Mouse (Mus musculus): ENCODE measurements around the gene Hsd17b13. TPM values are rescaled to one million over a fixed set of nuclear protein-coding genes. Genes with fewer than 3 reads are reported as not detected.

Gene Hsd17b13
- polyA plus RNA-seq, 1 experiment from 2014 or later, result not detected

GRCm38 (mm10) chr5:103992831-103993230, 15.6 kb upstream of the Hsd17b13 start:
- CTCF ChIA-PET, result interaction anchor here (1.0 to 1.5 kb wide), 3 partner anchors 47 to 226 kb away, joined by 3 to 7 read pairs (median 4); no protein-coding TSS in a partner anchor
- in situ Hi-C loops (cut with MboI; ENCODE audit: low pct_unique_long_range_greater_than_20kb), result no loop called here
- no peak for ATAC-seq

GRCm38 (mm10) chr5:103980705-103981560, 3.7 kb upstream of the Hsd17b13 start:
- POLR2A ChIA-PET, result interaction anchor here (0.7 kb wide), 1 partner anchor 49 kb away, joined by 3 read pairs; no protein-coding TSS in a partner anchor
- in situ Hi-C loops (cut with MboI; ENCODE audit: low pct_unique_long_range_greater_than_20kb), result no loop called here
- H3K27me3 ChIP-seq, result peaks cover 4% of the 10 kb centered on the region
- TF ChIP-seq CTCF (IDR thresholded peaks at IDR 0.05), result no peak
- ATAC-seq (peak; percentile 71), DNase-seq (ENCODE audit: low read depth, low spot score) (no peak)
- CTCF ChIA-PET, result interaction anchor here (0.9 to 1.2 kb wide), 3 partner anchors 14 to 47 kb away, joined by 3 to 5 read pairs (median 4); no protein-coding TSS in a partner anchor

More at GRCm38 (mm10) chr5:103992831-103993230, 15.6 kb upstream of the Hsd17b13 start:
- POLR2A ChIA-PET, result interaction anchor here (1.2 kb wide), 1 partner anchor 19 kb away, joined by 3 read pairs; no protein-coding TSS in a partner anchor
- DNase-seq (ENCODE audit: low read depth, low spot score), result no peak
- TF ChIP-seq CTCF (IDR thresholded peaks at IDR 0.05), result no peak
- H3K27me3 ChIP-seq, result no peaks in the 10 kb centered on the region

- DNase-seq (ENCODE audit: low read depth, low spot score), result no peak
- ChIA-PET POLR2A (no interaction called here), CTCF (interaction anchor here (1.2 to 1.4 kb wide), 2 partner anchors 14 to 17 kb away, joined by 3 to 4 read pairs; no protein-coding TSS in a partner anchor)
- ATAC-seq, result no peak
- H3K27me3 ChIP-seq, result peaks cover 4% of the 10 kb centered on the region
- no peak for TF ChIP-seq CTCF (IDR thresholded peaks at IDR 0.05)
- in situ Hi-C loops (cut with MboI; ENCODE audit: low pct_unique_long_range_greater_than_20kb), result no loop called here
Observed at GRCm38 (mm10) chr5:103977907-103978570, 829 bp upstream of the Hsd17b13 start.

DNA sequence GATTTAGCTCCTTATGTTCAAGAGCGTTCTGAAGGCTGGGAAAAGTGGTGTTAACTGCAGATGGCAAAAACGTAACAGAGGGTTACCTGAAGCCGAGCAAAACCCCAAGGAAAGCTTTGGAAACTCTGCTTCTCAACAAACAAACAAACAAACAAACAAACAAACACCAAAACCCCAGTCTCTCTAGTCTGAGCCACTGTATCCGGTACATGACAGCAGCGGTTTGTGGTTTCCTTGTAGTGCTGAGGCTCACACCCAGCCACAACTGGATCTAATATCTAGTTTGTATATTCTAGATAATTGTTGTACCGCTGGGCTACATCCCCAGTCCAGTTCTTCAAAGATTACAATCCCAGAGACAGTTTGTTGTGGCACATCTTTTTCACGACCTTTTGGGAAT, 1.5 kb downstream of the Hsd17b13 start:
- no peak for TF ChIP-seq CTCF (IDR thresholded peaks at IDR 0.05)
- ChIA-PET POLR2A (interaction anchor here (0.6 kb wide), 1 partner anchor 116 kb away, joined by 3 read pairs; no protein-coding TSS in a partner anchor), CTCF (interaction anchor here (0.6 kb wide), 1 partner anchor 46 kb away, joined by 3 read pairs; no protein-coding TSS in a partner anchor)
- DNase-seq (ENCODE audit: low read depth, low spot score), result no peak
- in situ Hi-C loops (cut with MboI; ENCODE audit: low pct_unique_long_range_greater_than_20kb), result no loop called here
- ATAC-seq, result no peak
- peaks cover 4% of the 10 kb centered on the region for H3K27me3 ChIP-seq

- no peak for DNase-seq (ENCODE audit: low read depth, low spot score)
- in situ Hi-C loops (cut with MboI; ENCODE audit: low pct_unique_long_range_greater_than_20kb), result no loop called here
- POLR2A ChIA-PET, result interaction anchor here (0.5 kb wide), 1 partner anchor 76 kb away, joined by 3 read pairs; no protein-coding TSS in a partner anchor
- H3K27me3 ChIP-seq, result peaks cover 19% of the 10 kb centered on the region
- TF ChIP-seq CTCF (IDR thresholded peaks at IDR 0.05), result no peak
- CTCF ChIA-PET, result no interaction called here
- no peak for ATAC-seq
Observed at GRCm38 (mm10) chr5:103972801-103973200, 4.4 kb downstream of the Hsd17b13 start.

DNA sequence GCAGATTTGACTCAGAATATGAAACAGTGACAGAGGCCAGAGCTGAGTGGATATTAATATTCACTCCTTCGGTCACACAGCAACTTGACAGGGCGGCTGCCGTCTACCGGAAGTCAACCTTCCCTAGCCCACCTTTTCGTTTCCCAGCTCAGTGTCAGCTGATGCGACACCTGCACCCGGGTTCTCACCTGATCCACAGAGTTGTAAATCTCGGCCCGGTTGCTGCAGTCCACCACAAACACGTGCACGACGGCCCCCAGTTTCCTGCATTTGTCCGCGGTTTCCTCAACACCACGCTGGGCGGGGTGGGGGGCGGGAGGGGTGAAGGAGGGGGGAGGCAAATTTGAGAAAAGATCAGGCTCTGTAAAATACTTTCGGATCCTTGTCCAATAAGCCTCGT, 4.8 kb downstream of the Hsd17b13 start:
- no peak for DNase-seq (ENCODE audit: low read depth, low spot score)
- POLR2A ChIA-PET, result interaction anchor here (0.5 kb wide), 1 partner anchor 76 kb away, joined by 3 read pairs; no protein-coding TSS in a partner anchor

GRCm38 (mm10) chr5:103971051-103971450, 6.2 kb downstream of the Hsd17b13 start:
- in situ Hi-C loops (cut with MboI; ENCODE audit: low pct_unique_long_range_greater_than_20kb), result no loop called here
- CTCF ChIA-PET, result no interaction called here
- ATAC-seq (no peak), DNase-seq (ENCODE audit: low read depth, low spot score) (no peak)
- TF ChIP-seq CTCF (IDR thresholded peaks at IDR 0.05), result no peak
- peaks cover 15% of the 10 kb centered on the region for H3K27me3 ChIP-seq
- POLR2A ChIA-PET, result no interaction called here

More for the DNA sequence above, 4.8 kb downstream of the Hsd17b13 start:
- H3K27me3 ChIP-seq, result peaks cover 19% of the 10 kb centered on the region
- CTCF ChIA-PET, result no interaction called here
- in situ Hi-C loops (cut with MboI; ENCODE audit: low pct_unique_long_range_greater_than_20kb), result no loop called here
- ATAC-seq, result no peak
- no peak for TF ChIP-seq CTCF (IDR thresholded peaks at IDR 0.05)

DNA sequence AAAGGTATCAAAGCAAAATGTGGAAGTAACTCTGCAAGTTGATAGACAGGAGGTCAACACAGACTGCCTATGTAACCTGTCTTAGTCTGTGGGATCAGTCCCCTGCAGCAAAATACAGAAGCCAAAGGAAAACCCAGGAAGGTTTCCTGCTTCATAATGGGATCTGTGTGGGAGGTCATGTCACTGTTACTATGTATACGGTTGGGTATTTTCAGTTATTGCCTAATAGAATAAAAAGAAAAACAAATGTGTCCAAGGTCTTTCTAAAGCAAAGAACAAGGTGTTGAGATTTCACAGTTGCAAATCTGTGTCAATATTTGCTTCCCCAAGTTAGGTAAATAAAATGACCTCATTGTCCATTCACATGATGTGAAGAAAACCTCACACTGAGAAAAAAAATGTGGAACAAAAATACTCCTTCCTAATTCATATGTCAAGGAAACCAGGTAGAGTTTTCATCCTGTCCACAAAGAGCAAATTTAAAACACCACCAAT, 14.2 kb downstream of the Hsd17b13 start:
- ChIA-PET POLR2A (no interaction called here), CTCF (no interaction called here)
- H3K27me3 ChIP-seq, result peaks cover 26% of the 10 kb centered on the region
- in situ Hi-C loops (cut with MboI; ENCODE audit: low pct_unique_long_range_greater_than_20kb), result no loop called here
- ATAC-seq (no peak), DNase-seq (ENCODE audit: low read depth, low spot score) (no peak)
- TF ChIP-seq CTCF (IDR thresholded peaks at IDR 0.05), result no peak

GRCm38 (mm10) chr5:103954638-103955037, 22.6 kb downstream of the Hsd17b13 start:
- in situ Hi-C loops (cut with MboI; ENCODE audit: low pct_unique_long_range_greater_than_20kb), result no loop called here
- no peaks in the 10 kb centered on the region for H3K27me3 ChIP-seq
- POLR2A ChIA-PET, result no interaction called here
- ATAC-seq, result no peak
- DNase-seq (ENCODE audit: low read depth, low spot score), result no peak
- TF ChIP-seq CTCF (IDR thresholded peaks at IDR 0.05), result no peak
- CTCF ChIA-PET, result interaction anchor here (1.2 to 1.6 kb wide), 2 partner anchors 9 to 40 kb away, joined by 4 read pairs; no protein-coding TSS in a partner anchor

Measured in Patski (cell line).